Mouse (Mus musculus) midbrain, embryonic 16.5 days (tissue): ENCODE measurements around the gene Actn3. TPM values are rescaled to one million over a fixed set of nuclear protein-coding genes. Genes with fewer than 3 reads are reported as not detected.

ENCODE experiments used
- ATAC-seq: fragments of 200-750 bp; cut with Nextera tagmentation; 2 replicates; pipeline ENCODE4 v1.8.0; 2017; ENCODE audit warnings: moderate TSS enrichment
- H3K27ac ChIP-seq: fragments of 300-500 bp; sonication (generic); 2 replicates; pipeline ENCODE4 v1.5.1; 2014; ENCODE audit warnings: mild to moderate bottlenecking, low read length, mixed read lengths
- H3K27me3 ChIP-seq: fragments of 300-500 bp; sonication (generic); 2 replicates; pipeline ENCODE4 v1.6.1; 2014; ENCODE audit warnings: low read depth, low read length, mixed read lengths; ENCODE audit not compliant: control insufficient read depth, insufficient read depth
- H3K36me3 ChIP-seq: fragments of 300-500 bp; sonication (generic); 2 replicates; pipeline ENCODE4 v1.6.1; 2014; ENCODE audit warnings: mild to moderate bottlenecking, low read length, moderate library complexity, mixed read lengths; ENCODE audit not compliant: control insufficient read depth, insufficient read depth
- H3K4me1 ChIP-seq: fragments of 300-500 bp; sonication (generic); 2 replicates; pipeline ENCODE4 v1.6.1; 2014; ENCODE audit warnings: mild to moderate bottlenecking, low read length, mixed read lengths; ENCODE audit not compliant: control insufficient read depth, insufficient read depth
- H3K4me2 ChIP-seq: fragments of 300-500 bp; sonication (generic); 2 replicates; pipeline ENCODE4 v1.6.1; 2014; ENCODE audit warnings: mild to moderate bottlenecking, low read length, mixed read lengths
- H3K4me3 ChIP-seq: fragments of 300-500 bp; sonication (generic); 2 replicates; pipeline ENCODE4 v1.5.1; 2014; ENCODE audit warnings: low read depth, mild to moderate bottlenecking, low read length, moderate library complexity, mixed read lengths
- H3K9ac ChIP-seq: fragments of 300-500 bp; sonication (generic); 2 replicates; pipeline ENCODE4 v1.6.1; 2014; ENCODE audit warnings: low read depth, low read length, mixed read lengths
- H3K9me3 ChIP-seq: fragments of 300-500 bp; sonication (generic); replicated peaks from 2 replicates; pipeline ENCODE4 v1.6.1; 2014; ENCODE audit warnings: mild to moderate bottlenecking, low read length, mixed read lengths; ENCODE audit not compliant: control insufficient read depth, poor library complexity, severe bottlenecking
- WGBS: fragments of 180-500 bp; shearing (Covaris S2); extraction: QIAGEN DNeasy Blood & Tissue Kit; methylation state at CpG from one replicate; pipeline ENCODE4 v1.1.7; 2014; 5-methylcytosine and 5-hydroxymethylcytosine counted together
- polyA plus RNA-seq: library from polyadenylated mRNA; unstranded; fragments of >200 nt; fragmentation: Nextera tagmentation; extraction: Ambion mirVana; gene quantifications from 2 replicates; pipeline ENCODE4 v1.2.1, GENCODE M21; 2015

Actn3 gene
- polyA plus RNA-seq, 1 experiment from 2014 or later, result 2.4 TPM

DNA sequence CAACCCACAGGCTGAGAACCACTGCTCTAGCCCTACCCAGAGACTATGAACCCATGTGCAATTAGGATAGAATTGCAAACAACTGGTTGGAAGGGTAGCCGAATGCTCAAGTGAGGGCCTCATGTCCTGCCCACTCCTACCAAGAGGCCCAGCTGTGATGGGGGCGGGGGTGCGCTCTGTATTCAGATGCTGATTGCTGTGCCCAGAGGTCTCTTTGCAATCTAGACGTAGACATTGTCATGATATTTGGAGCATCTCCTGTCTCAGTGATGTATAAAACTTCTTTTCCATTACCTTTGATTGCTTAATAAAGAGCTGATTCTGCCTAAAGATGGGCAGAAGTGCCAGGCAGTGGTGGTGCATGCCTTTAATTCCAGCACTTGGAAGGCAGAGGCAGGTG is 27.9 kb downstream of the Actn3 start:
- no peak for ATAC-seq
- Histone ChIP-seq H3K4me2 (no peak overlapping the region), H3K27me3 (no peaks in the 10 kb centered on the region), H3K36me3 (no peaks in the 10 kb centered on the region), H3K4me3 (no peak overlapping the region), H3K9ac (no peak overlapping the region), H3K9me3 (no peaks in the 10 kb centered on the region), H3K4me1 (peaks cover 5% of the 10 kb centered on the region), H3K27ac (no peak overlapping the region)
- 52% methylated on average over 4 of the region's 4 CpGs for WGBS

DNA sequence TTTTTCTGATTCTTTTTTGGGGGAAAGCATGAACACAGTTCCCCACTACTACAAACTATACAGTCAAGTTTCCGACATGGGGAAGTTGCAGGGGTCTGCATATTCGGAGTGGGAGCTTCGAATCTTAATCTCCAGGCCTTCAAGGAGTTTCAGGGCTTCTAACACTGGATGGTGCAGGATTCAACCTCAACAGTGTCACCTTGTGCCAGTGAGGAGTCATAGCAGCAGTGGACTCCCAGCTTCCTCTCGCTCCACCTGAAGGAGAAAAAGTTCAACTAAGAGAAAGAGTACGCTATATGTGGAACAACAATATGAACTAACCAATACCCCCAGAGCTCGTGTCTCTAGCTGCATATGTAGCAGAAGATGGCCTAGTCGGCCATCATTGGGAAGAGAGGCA is 30.2 kb downstream of the Actn3 start:
- WGBS, result 33% methylated on average over 7 of the region's 7 CpGs
- ATAC-seq, result no peak
- no peak overlapping the region for H3K9ac ChIP-seq
- H3K4me3 ChIP-seq, result no peak overlapping the region
- no peaks in the 10 kb centered on the region for H3K4me1 ChIP-seq
- no peaks in the 10 kb centered on the region for H3K36me3 ChIP-seq
- no peaks in the 10 kb centered on the region for H3K27me3 ChIP-seq
- H3K27ac ChIP-seq, result no peak overlapping the region
- H3K9me3 ChIP-seq, result no peaks in the 10 kb centered on the region
- no peak overlapping the region for H3K4me2 ChIP-seq

DNA sequence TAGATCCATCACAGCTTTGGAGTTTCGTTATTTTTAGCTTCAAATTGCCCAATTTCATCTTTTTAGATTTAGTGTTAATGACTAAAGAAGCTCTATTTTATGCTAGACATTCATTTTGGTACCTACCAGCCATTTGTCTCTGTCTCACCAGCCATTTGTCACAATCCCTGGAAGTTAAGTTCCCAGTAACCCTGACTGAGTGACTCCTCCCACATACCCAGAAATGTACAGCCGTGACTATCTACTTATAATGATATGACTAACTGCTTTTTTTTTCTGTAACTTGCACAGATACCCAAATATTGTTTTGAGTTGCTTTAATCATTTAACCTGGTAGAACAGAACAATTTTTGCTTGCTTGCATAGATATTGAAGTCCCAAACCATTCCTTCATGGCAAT is 31.9 kb downstream of the Actn3 start:
- WGBS, result 72% methylated on average over 2 of the region's 2 CpGs
- no peak for ATAC-seq
- Histone ChIP-seq H3K27me3 (peaks cover 11% of the 10 kb centered on the region), H3K4me1 (no peaks in the 10 kb centered on the region), H3K36me3 (no peaks in the 10 kb centered on the region), H3K9ac (no peak overlapping the region), H3K4me3 (no peak overlapping the region), H3K9me3 (no peaks in the 10 kb centered on the region), H3K4me2 (no peak overlapping the region), H3K27ac (no peak overlapping the region)

DNA sequence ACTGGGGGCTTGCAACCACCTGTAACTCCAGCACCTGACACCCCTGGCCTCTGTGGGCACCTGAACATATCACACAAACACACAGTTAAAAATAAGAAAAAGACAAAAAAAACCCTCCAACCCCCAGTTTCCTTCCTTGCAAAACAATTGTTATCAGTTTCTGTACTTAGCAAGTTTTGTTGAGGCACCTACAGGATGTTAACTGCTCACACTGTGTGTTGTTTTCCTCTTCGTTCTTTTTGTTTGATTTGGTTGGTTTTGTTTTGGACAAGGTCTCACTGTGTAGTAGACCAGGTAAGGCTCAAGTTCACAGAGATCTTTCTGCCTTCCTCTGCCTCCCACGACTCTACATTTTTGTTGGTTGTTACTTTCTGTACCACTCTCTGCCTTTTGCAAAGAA is 35.1 kb downstream of the Actn3 start:
- H3K9ac ChIP-seq, result no peak overlapping the region
- WGBS, result 79% methylated on average over 2 of the region's 2 CpGs
- no peaks in the 10 kb centered on the region for H3K9me3 ChIP-seq
- no peak overlapping the region for H3K4me2 ChIP-seq
- H3K27ac ChIP-seq, result no peak overlapping the region
- peaks cover 14% of the 10 kb centered on the region for H3K4me1 ChIP-seq
- H3K27me3 ChIP-seq, result peaks cover 18% of the 10 kb centered on the region
- ATAC-seq, result no peak
- no peak overlapping the region for H3K4me3 ChIP-seq
- H3K36me3 ChIP-seq, result no peaks in the 10 kb centered on the region

DNA sequence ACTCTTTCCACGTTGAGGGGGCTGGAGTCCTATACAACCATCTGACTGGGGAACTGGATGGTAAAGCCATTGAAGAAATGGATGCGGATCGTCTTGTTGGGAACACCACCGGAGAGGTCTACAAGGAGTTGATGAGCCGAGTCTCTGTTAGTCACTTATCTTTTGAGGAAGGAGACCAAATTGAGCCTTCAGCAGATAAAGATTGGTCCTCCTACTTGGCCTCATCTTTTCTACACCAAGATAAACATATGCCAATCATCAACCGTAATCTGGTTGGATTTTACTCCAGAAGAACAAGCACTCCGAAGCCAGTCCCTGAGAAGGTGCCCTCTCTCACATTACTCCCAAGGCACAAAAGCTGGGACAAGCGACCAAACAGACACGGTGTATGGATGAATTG is 36.9 kb downstream of the Actn3 start:
- no peak overlapping the region for H3K4me2 ChIP-seq
- H3K9ac ChIP-seq, result no peak overlapping the region
- H3K36me3 ChIP-seq, result no peaks in the 10 kb centered on the region
- 86% methylated on average over 9 of the region's 9 CpGs for WGBS
- H3K9me3 ChIP-seq, result no peaks in the 10 kb centered on the region
- peaks cover 18% of the 10 kb centered on the region for H3K27me3 ChIP-seq
- H3K4me1 ChIP-seq, result peaks cover 14% of the 10 kb centered on the region
- no peak for ATAC-seq
- no peak overlapping the region for H3K27ac ChIP-seq
- no peak overlapping the region for H3K4me3 ChIP-seq

DNA sequence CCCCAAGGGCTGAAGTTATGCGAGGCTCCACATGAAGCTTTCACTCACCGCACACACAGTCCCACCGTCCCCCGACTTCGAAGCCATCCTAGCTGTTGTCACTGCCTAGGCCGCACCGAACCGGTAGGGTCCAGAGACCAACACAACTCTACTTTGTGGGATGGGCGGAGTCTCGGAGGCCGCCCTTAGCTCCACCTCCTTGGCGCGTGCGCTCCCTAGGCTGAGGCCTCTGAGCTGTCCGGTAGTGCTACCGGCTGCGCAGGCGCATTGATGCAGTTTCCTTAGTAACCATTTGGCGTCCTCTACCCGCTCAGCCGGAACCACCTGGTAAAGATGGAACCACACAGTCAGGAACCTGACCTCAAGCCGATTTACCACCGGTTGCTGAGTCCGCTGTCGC is 38.6 kb downstream of the Actn3 start, which contains the start of the genes Ccs and Ccdc87:
Ccs (minus strand) TSS at position 184 of the 400 bp plus-strand sequence.
Ccdc87 (plus strand) TSS at position 218 of the 400 bp plus-strand sequence.
- Histone ChIP-seq H3K9me3 (no peaks in the 10 kb centered on the region), H3K9ac (peak within 1 kb of the TSS; percentile 79), H3K27me3 (peaks cover 18% of the 10 kb centered on the region), H3K27ac (peak within 1 kb of the TSS; percentile 35; the same call in 1 of the 2 replicates), H3K4me1 (peaks cover 14% of the 10 kb centered on the region), H3K4me3 (peak within 1 kb of the TSS; percentile 70), H3K36me3 (no peaks in the 10 kb centered on the region), H3K4me2 (peak within 1 kb of the TSS; percentile 98)
- ATAC-seq, result peak; percentile 98
- WGBS, result under 1% methylated on average over 25 of the region's 25 CpGs

DNA sequence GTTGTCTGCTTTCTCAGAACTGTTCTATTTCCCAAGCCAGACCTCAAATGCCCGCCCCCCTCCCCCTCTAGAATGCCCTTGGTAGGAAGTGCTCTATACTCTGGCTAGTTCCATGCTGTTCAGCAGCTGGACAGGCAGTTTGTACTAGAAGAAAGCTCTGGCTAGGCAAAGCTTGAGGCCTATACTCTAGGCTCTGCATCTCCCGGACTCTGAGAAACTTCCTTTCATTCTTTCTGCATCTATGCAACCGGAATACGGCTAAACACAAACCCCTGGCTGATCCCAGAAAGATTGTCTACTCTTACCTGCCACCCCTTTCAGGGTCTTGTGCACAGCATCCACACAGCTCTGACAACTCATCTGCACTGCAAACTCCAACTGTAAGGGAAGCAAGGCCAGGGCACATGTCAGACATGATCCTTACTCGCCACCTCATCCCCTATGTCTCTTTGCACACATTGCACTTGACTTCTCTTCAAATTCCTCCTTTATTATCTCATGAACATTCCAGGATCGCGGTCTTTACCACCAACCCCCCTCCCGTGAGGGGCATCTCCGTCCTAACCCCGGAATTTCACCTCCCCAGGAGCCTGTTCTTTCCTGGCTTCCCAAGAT is 39.1 kb downstream of the Actn3 start:
- Histone ChIP-seq H3K4me1 (peaks cover 14% of the 10 kb centered on the region), H3K27ac (peak overlapping the region; percentile 35; the same call in 1 of the 2 replicates), H3K9ac (peak overlapping the region; percentile 79), H3K27me3 (peaks cover 18% of the 10 kb centered on the region), H3K36me3 (no peaks in the 10 kb centered on the region), H3K9me3 (no peaks in the 10 kb centered on the region), H3K4me2 (peak overlapping the region; percentile 98), H3K4me3 (peak overlapping the region; percentile 70)
- no peak; the same call in 1 of the 2 replicates for ATAC-seq
- WGBS, result 27% methylated on average over 10 of the region's 10 CpGs

DNA sequence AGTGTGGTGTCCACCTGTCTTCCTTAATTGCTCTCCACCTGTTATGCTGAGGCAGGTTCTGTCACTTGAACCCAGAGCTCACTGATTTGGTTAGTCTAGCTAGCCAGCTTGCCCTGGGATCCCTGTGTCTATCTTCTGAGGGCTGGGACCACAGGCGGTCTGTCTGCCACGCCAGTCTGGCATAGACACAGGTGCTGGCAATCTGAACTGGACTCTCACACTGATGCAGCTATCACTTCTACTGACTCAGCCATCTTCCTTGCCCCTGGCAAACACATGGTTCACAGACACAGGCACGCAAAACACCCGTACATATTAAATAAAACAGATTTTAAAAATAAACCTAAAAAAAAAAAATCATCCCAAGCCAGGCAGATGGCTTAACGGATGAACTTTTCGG is 40.7 kb downstream of the Actn3 start:
- no peak overlapping the region for H3K4me3 ChIP-seq
- H3K4me2 ChIP-seq, result no peak overlapping the region
- peaks cover 18% of the 10 kb centered on the region for H3K27me3 ChIP-seq
- WGBS, result 93% methylated on average over 6 of the region's 6 CpGs
- no peaks in the 10 kb centered on the region for H3K9me3 ChIP-seq
- peaks cover 14% of the 10 kb centered on the region for H3K4me1 ChIP-seq
- H3K36me3 ChIP-seq, result peaks cover 4% of the 10 kb centered on the region; the same call in 1 of the 2 replicates
- no peak for ATAC-seq
- H3K27ac ChIP-seq, result no peak overlapping the region
- no peak overlapping the region for H3K9ac ChIP-seq

DNA sequence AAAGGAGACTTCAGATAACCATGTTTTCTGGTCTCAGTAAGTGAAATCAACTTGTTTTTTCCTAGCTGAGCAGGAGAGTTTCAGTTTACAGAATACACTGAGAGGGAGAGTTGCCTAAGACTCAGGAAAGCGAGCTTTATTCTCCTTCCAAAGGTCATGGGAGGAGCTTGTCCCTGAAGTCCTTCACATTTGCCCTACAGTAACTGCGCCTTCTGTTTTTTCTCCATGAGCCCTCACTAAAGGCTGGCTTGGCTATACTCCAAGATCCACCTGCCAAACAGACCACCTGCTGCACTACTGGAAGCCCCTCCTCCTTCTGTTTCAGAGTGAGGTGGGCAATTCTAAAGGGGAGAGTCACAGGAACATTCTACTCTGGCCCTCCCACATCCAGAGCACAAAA is 41.6 kb downstream of the Actn3 start:
- no peak overlapping the region for H3K27ac ChIP-seq
- WGBS, result 72% methylated on average over 2 of the region's 2 CpGs
- H3K9me3 ChIP-seq, result no peaks in the 10 kb centered on the region
- no peak overlapping the region for H3K9ac ChIP-seq
- peaks cover 9% of the 10 kb centered on the region for H3K27me3 ChIP-seq
- peaks cover 4% of the 10 kb centered on the region; the same call in 1 of the 2 replicates for H3K36me3 ChIP-seq
- no peak overlapping the region for H3K4me3 ChIP-seq
- H3K4me2 ChIP-seq, result no peak overlapping the region
- ATAC-seq, result no peak
- H3K4me1 ChIP-seq, result peaks cover 14% of the 10 kb centered on the region
